Mouse (Mus musculus) left cerebral cortex, adult 2 months (tissue): ENCODE measurements around the gene Gpank1. TPM values are rescaled to one million over a fixed set of nuclear protein-coding genes. Genes with fewer than 3 reads are reported as not detected.
A peak's percentile ranks its signal among the peaks of the same experiment; 100 is the strongest.

Source experiments
- DNase-seq, 2 experiments: peaks; one replicate each; pipeline ENCODE4 v3.0.0; 2021 to 2022; ENCODE audit warnings: low spot score in 2 of 2, mixed read lengths in 1 of 2; ENCODE audit errors: extremely low spot score in 1 of 2
- H3K27ac ChIP-seq: fragments of 200-600 bp; 2 replicates; pipeline ENCODE4 v1.8.1; 2022
- H3K4me3 ChIP-seq: fragments of 200-600 bp; 2 replicates; pipeline ENCODE4 v1.8.1; 2022
- CTCF ChIP-seq: fragments of 200-600 bp; IDR thresholded peaks from 2 replicates; pipeline ENCODE4 v1.8.1; 2022; ENCODE audit warnings: antibody characterized with exemption, mild to moderate bottlenecking, moderate library complexity
- intact Hi-C: fragments of 180-260 bp; cut with DNase I; formaldehyde crosslinking; loops from one replicate; pipeline ENCODE4 v1.15.1; 2025
- long read RNA-seq, 2 experiments: library from polyadenylated mRNA; stranded (forward); transcript quantifications; one replicate each; pipeline ENCODE4 v2.0.0; 2021; ENCODE audit warnings: borderline mapping rate in 2 of 2
- total RNA-seq, 2 experiments: library from RNA; stranded (reverse); gene quantifications; 2 replicates each; pipeline ENCODE4 v1.2.3; 2021

Gpank1 gene
- total RNA-seq, result 10 to 100 TPM; 14.8 to 15.0 TPM
- long read RNA-seq, experiment 1, transcript Gpank1-202 (3 exons, 1,518 nt), result major isoform, 9 of 17 reads
- long read RNA-seq, experiment 1, partial matches to known transcripts, result 5 of 17 reads
- long read RNA-seq, experiment 1, other reads (novel, unspliced or antisense), result 2 of 17 reads
- long read RNA-seq, experiment 2, partial matches to known transcripts, result 0 of 8 reads
- long read RNA-seq, experiment 2, other reads (novel, unspliced or antisense), result 4 of 8 reads

- Histone ChIP-seq H3K4me3 (peak within 1 kb of the TSS; percentile 97), H3K27ac (peak within 1 kb of the TSS; percentile 92)
- intact Hi-C loops, result loop anchor here (1.0 to 5.0 kb wide), 3 partner anchors 14 to 119 kb away; partner anchors contain the start of genes Bag6, Nfkbil1 and Vars
- DNase-seq, result peak; percentile 96 to 98
- no peak for TF ChIP-seq CTCF
Observed at GRCm38 (mm10) chr17:35121143-35121799, at the start of gene Gpank1. Gene Gpank1 (plus strand): TSS chr17:35121455.

GRCm38 (mm10) chr17:35074097-35074496 lies 47.2 kb upstream of the Gpank1 start:
- Histone ChIP-seq H3K4me3 (no peak overlapping the region), H3K27ac (no peak overlapping the region)
- intact Hi-C loops, result no loop called here
- no peak for TF ChIP-seq CTCF
- DNase-seq, result no peak

- H3K4me3 ChIP-seq, result peak within 1 kb of the TSS; percentile 22
- intact Hi-C loops, result no loop called here
- DNase-seq, result no peak
- peak within 1 kb of the TSS; percentile 11; the same call in 1 of the 2 replicates for H3K27ac ChIP-seq
- TF ChIP-seq CTCF, result no peak
Observed at GRCm38 (mm10) chr17:35076507-35077176, 44.6 kb upstream of the Gpank1 start, which contains the start of gene Ly6g6e. Gene Ly6g6e (plus strand): TSS chr17:35076902.

- no peak for DNase-seq
- intact Hi-C loops, result no loop called here
- no peak for TF ChIP-seq CTCF
- Histone ChIP-seq H3K27ac (no peak overlapping the region; the same call in 1 of the 2 replicates), H3K4me3 (peak overlapping the region; percentile 22)
Observed at GRCm38 (mm10) chr17:35077285-35077684, 44.0 kb upstream of the Gpank1 start.

GRCm38 (mm10) chr17:35077786-35078233 lies 43.4 kb upstream of the Gpank1 start, which contains the start of gene Ly6g6d:
Gene Ly6g6d (minus strand): TSS chr17:35078065.
- DNase-seq, result no peak
- H3K27ac ChIP-seq, result peak within 1 kb of the TSS; percentile 11; the same call in 1 of the 2 replicates
- H3K4me3 ChIP-seq, result peak within 1 kb of the TSS; percentile 22
- peak; percentile 45 for TF ChIP-seq CTCF
- intact Hi-C loops, result no loop called here

GRCm38 (mm10) chr17:35079778-35080177 lies 41.5 kb upstream of the Gpank1 start:
- intact Hi-C loops, result no loop called here
- no peak for DNase-seq
- Histone ChIP-seq H3K27ac (no peak overlapping the region), H3K4me3 (no peak overlapping the region)
- no peak for TF ChIP-seq CTCF

GRCm38 (mm10) chr17:35080248-35080647 lies 41.0 kb upstream of the Gpank1 start:
- Histone ChIP-seq H3K27ac (no peak overlapping the region), H3K4me3 (no peak overlapping the region)
- no peak for TF ChIP-seq CTCF
- intact Hi-C loops, result no loop called here
- no peak for DNase-seq

- intact Hi-C loops, result no loop called here
- H3K4me3 ChIP-seq, result no peak overlapping the region
- no peak for TF ChIP-seq CTCF
- 0 out of 2 replicates have a peak overlapping the region, but pooled peaks have one; percentile 19 for H3K27ac ChIP-seq
- DNase-seq, result no peak
Observed at GRCm38 (mm10) chr17:35080710-35081109, 40.5 kb upstream of the Gpank1 start.

GRCm38 (mm10) chr17:35082841-35083576 lies 38.2 kb upstream of the Gpank1 start:
- H3K27ac ChIP-seq, result no peak overlapping the region
- TF ChIP-seq CTCF, result no peak
- intact Hi-C loops, result no loop called here
- no peak overlapping the region for H3K4me3 ChIP-seq
- no peak for DNase-seq

GRCm38 (mm10) chr17:35083929-35084497 lies 37.2 kb upstream of the Gpank1 start:
- TF ChIP-seq CTCF, result no peak
- no peak overlapping the region for H3K27ac ChIP-seq
- no peak for DNase-seq
- H3K4me3 ChIP-seq, result no peak overlapping the region
- intact Hi-C loops, result no loop called here

GRCm38 (mm10) chr17:35085208-35085865 lies 35.9 kb upstream of the Gpank1 start, which contains the start of gene Ly6g6f:
Gene Ly6g6f (minus strand): TSS chr17:35085610.
- intact Hi-C loops, result no loop called here
- no peak for DNase-seq
- no peak for TF ChIP-seq CTCF
- Histone ChIP-seq H3K4me3 (no peak within 1 kb of the TSS), H3K27ac (no peak within 1 kb of the TSS)
